Mouse (Mus musculus) C2C12 (cell line): ENCODE data around the gene Spn.

Experiments used
- CEBPB ChIP-seq: IDR thresholded peaks from one replicate; pipeline ENCODE4 v1.6.1; 2011; ENCODE audit warnings: low read depth, mild to moderate bottlenecking, control low read depth, moderate library complexity
- CTCF ChIP-seq: IDR thresholded peaks from one replicate; pipeline ENCODE4 v1.5.1; 2011; ENCODE audit not compliant: control insufficient read depth, insufficient read depth, insufficient read length
- FOSL1 ChIP-seq: IDR thresholded peaks from one replicate; pipeline ENCODE4 v1.8.0; 2011; ENCODE audit warnings: mild to moderate bottlenecking, low read length; ENCODE audit not compliant: poor library complexity, insufficient read depth, severe bottlenecking
- MAX ChIP-seq: IDR thresholded peaks from one replicate; pipeline ENCODE4 v1.6.1; 2011; ENCODE audit warnings: mild to moderate bottlenecking, control low read depth
- MYOD1 ChIP-seq: IDR thresholded peaks from one replicate; pipeline ENCODE4 v1.6.1; 2011; ENCODE audit warnings: low read depth; ENCODE audit not compliant: control insufficient read depth, insufficient read length
- MYOG ChIP-seq: IDR thresholded peaks from one replicate; pipeline ENCODE4 v1.6.1; 2011; ENCODE audit not compliant: control insufficient read depth, insufficient read length; ENCODE audit errors: extremely low read depth

DNA sequence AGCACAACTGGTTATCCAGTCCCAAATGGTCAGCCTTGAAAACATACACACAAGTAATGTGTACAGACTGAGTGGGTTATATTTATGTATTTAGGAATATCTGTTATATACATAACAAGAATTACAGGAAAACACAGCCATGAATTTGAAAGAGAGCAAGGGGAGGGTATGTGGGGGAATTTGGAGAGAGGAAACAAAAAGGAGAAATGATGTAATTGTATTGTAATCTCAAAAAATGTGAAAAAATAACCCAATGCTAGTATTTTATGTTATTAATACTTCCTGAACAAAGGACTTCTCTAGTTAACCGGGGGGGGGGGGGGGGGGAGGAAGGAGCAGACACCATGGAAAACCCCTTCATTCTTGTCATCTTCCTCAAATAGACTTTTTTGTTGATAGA lies 47.1 kb upstream of the Spn start:
- TF ChIP-seq CTCF (no peak), CEBPB (no peak), MYOG (no peak), FOSL1 (no peak), MAX (no peak), MYOD1 (no peak)
